Mouse (Mus musculus): ENCODE data around the gene Morf4l2.
"Not testable (repeated sequence)": the region's sequence is repeated elsewhere in the genome, so short reads cannot be mapped to it uniquely, and the experiment has no call there.

The Morf4l2 gene

GRCm38 (mm10) chrX:136693196-136693595 lies 50.3 kb downstream of the Morf4l2 start:
- no peak for DNase-seq (ENCODE audit: low read depth)

- DNase-seq (ENCODE audit: low read depth) = no peak
Measured at GRCm38 (mm10) chrX:136692294-136692675, 51.2 kb downstream of the Morf4l2 start.

GRCm38 (mm10) chrX:136691606-136692293 lies 51.7 kb downstream of the Morf4l2 start:
- not testable (repeated sequence) for DNase-seq (ENCODE audit: low read depth)
